Mouse (Mus musculus) erythroid progenitor cell, adult 5-6 weeks (primary cell): ENCODE data around the gene Polr3b. TPM values are rescaled to one million over a fixed set of nuclear protein-coding genes. Genes with fewer than 3 reads are reported as not detected.

Experiments used
- ATAC-seq: replicated peaks from 2 replicates; pipeline ENCODE4 v1.8.0; 2016; ENCODE audit warnings: moderate number of reproducible peaks, mild to moderate bottlenecking, moderate TSS enrichment, inconsistent platforms; ENCODE audit not compliant: poor library complexity, low FRiP score, severe bottlenecking
- total RNA-seq, 2 experiments: library from RNA; stranded (forward) in 1 of 2; stranded (reverse) in 1 of 2; fragments of 150-400 nt in 1 of 2; fragments of 186-747, 209-891 nt in 1 of 2; gene quantifications; 2 replicates each; pipeline versions ENCODE4 v1.2.3 to v1.2.4; 2015 to 2017; ENCODE audit warnings: low replicate concordance in 2 of 2

The Polr3b gene
- total RNA-seq, 2 experiments from 2014 or later, result 19.3 to 28.9 TPM

DNA sequence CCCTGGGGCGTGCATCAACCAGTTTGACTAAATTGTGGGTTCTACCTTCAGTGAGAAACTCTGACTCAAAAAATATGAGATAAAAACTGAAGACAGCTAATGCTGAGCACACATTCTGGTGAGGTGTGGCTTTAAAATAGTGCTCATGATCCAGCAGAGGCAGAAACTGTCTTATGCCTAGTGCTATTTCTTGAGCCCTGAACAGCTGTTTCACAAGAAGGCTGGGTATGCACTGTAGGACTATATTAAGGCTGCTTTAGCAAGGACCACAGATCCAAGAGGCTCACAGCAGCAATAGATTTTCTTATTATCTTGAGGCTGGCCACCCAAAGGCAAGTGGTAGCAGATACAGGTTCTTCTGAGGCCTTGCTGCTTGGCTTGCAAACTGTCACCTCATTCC is 80.0 kb downstream of the Polr3b start:
- no peak for ATAC-seq

DNA sequence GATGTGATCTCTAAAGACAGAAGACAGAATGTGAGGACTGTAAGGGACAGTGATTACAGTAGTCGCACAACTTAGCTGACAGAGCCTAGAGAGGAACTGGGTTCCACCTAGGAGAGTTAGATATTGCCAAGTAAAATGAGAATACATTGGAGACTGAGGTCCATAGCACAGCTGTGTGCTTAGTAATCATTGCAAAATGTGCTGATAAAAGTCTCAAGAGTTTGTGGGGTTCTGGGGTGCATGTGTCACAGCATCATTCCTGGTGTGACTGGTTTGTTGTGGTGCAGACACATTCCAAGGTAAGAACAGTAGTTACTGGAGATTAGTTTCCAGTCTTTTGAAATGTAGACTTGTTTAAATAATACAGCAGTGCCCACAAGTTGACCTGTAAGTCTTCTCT is 82.5 kb downstream of the Polr3b start:
- ATAC-seq, result no peak

DNA sequence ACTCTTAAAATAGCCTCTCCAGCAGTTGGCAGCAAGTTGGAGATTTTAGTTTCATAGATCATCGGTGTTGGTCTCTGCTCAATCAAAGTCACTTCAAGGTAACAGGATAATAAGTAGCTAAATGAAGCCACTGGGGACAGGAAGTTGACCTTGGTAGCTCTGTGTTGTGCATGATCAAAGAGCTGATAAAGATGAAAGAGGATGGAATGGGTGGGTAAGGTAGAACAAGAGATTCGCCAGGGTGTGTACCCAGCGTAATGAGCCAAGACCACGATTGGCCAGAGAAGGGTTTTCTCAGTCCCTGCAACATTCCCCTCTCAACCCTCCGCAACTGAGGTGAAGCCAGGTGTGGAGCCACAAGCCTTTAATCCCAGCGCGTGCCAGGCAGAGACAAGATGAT is 83.1 kb downstream of the Polr3b start:
- ATAC-seq, result no peak

DNA sequence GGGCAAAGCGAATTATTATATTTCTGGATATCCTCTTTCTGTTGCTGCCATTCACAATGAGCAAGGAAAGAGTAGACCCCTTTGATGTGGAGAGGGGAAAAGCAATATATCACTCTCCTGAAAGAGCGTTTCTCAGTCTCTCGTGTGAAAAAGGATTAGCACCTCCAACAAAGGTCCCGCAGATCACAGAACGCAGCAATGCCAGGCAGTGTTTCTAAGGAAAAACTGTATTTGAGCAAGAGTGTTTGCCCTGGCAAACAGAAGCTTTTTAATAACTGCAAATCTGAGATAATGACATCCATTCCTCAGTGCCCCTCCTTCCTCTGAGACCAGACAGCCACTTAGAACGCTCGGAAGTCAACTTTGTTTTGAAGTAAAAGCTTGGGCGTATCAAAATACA is 84.5 kb downstream of the Polr3b start:
- no peak for ATAC-seq

DNA sequence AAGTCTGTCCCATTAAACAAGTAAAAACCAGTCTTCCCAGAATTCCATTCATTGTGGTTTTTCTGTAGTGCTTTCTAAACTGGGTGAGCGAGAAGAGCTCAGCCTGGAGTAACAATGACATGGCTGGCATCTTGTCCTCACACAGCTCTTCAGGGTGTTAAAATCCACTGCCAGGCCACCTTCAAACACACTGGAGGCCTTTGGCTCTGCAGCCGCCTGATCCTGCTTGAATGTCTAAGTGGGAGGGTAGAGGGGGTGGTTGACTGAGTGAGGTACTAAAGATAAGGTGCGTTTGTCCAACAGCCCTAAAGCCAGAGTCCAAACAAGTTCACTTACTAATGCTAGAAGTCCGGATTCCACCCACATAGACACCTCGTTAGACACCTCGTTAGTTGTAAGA is 85.1 kb downstream of the Polr3b start:
- ATAC-seq, result no peak

DNA sequence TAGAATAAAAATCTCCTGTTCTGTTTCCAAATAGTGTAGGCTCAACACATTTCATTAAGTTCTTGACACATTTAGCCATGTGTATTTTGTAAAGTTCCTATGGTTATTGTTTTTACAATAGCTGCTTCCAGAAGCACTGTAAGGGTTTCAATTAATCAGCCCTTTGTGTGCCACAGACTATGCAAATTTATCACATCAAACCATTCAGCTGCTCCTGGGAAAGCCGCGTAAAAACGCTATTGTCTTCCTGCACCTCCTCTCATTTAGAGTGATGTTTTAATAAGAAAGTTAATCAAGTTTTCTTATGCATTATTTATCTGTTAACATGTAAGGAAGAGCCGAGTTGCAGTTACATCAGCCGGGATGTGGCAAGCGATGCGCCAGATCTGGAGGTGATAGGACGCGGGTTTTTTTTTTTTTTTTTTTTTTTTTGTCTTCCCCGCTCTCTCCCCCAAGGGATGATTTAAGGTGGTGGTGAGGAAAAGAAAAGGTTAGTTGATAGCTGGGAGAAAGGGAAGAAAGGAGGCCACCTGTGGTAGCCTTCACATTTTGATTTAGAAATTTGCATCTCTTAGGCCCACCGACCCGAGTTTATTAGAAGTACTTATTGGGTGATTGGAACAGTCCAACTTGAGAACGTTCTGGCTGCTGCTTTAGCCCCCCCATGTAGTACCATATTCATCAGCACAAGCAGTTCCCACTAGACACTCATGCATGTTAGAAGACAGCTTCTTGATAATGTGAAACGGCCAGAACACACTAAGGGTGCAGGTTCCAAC is 85.8 kb downstream of the Polr3b start:
- ATAC-seq, result no peak

DNA sequence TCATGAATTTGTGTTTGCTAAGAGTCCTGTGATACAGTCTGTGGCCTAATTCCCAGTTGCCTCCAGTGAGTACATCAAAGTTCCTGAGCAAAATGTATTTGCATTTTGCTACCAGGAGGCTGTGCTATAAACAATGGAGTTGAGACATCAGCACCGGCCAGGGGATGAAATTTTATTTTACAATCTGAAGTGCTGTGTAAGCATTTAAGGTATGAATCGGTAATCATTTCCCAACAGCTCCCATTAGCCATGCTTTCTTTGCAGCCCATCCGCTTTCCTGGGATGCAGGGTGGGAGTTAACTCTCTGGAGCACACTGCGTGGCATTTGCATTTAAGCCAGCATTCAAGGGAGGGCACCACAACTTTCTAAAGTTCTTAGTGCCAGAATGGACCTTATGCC is 88.1 kb downstream of the Polr3b start:
- ATAC-seq, result no peak

DNA sequence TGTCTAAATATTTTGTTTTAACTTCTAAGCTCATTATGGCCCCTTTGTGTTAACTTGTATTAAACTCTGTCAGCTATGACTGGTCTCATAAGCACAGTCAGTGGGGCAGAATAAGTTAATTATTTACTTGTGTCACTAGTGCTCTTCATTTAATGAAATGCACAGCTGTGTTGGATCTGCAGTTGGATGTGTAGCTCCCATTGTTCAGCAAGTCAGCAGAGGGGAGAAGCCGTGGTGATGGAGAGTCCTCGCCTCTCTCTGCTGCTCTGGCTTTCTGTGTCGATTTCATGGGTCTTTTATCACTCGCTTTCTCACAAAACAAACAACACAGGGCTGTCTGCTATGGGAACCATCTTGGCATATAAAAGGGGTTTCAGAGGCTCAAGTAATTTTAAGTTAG is 88.7 kb downstream of the Polr3b start:
- ATAC-seq, result no peak

DNA sequence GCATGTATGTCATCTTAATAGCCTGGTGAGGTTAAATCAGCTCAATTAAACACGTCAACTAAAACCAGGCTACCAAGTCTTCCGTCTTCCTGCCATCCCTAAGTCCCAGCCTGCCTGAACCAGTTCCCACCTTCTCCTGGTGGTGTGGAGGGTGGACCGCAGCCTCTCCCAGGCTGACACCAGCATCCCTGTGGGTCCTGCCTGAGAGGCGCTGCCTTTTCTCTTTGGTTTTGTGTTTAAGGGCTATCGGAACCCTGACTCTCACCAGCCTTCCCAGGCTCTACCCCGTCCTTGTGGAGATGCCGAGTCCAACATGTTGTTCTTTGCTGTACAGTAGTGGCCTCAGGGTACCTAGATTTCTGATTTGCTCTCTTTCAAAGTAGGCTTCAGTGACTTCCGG is 89.4 kb downstream of the Polr3b start:
- ATAC-seq, result no peak

DNA sequence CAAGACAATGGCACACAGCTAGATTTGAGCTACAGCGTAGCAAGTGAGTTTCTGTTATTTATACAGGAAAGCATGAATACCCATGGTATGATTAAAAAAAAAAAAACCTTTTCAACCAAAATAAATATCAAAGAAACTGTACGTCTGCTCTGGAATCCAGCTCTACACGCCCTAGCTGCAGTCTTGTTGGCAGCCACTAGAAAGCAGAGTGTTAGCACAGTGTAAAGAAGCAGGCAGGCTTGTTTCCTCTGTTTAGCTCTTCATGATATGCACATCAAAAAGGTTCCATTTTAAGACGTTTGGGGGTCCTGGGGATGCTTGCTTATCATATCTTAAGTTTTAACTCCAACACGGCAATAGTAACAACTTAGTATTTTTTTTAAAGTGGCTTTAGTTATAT is 89.8 kb downstream of the Polr3b start:
- ATAC-seq, result no peak

DNA sequence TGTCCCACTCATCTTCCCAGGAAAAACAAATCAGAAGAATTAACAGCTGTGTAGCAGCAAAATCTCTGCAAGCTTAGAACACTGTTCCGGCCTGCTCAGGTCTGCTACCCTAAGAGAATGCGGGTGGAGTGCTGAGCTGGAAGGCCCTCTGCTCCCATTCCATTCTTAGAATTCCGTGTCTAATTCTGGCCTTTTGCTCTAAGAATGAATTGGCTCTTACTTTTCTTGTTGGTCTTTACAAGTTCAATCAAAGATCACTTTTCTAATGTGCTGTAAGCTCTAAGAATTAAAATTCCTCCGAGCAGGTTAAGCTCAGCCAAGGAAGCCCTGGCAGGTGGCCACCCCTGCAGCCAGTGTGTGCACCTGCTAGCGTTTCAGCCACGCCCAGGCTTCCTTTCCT is 90.4 kb downstream of the Polr3b start:
- no peak for ATAC-seq

DNA sequence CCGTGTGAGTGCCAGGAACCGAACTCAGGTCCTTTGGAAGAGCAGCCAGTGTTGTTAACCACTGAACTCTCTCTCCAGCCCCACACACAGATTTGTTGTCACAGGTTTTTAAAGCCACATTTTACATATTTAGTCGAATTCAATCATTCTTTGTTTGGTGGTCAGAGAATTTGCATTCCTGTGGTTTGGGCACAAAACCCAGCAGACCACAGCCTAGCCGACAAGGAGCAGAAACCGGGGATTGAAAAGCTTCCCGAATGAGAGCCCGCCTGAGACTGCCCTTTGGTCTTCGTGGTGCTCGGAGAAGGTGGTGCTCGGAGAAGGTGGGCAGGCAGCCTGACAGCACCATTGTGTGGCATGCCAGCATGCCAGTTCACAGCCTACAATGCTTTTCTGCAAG is 91.0 kb downstream of the Polr3b start:
- no peak for ATAC-seq

DNA sequence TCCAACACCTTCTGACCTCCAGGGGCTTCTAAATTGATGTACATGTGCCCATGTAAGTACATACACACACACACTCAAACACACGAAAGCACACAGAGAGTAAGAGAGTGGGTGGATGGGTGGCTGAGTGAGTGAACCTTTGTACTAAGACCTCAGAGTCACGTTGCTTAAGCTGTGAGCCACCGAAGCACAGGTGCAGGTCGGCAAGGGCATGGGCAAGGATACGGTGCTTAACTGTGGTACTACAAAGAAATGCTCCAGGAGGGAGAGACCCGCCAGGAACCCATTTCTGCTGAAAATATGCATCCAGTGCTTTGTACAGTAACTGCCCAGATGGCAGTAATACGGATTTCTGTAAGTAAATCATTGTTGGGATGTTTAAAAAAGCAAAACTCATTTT is 93.5 kb downstream of the Polr3b start:
- no peak for ATAC-seq

DNA sequence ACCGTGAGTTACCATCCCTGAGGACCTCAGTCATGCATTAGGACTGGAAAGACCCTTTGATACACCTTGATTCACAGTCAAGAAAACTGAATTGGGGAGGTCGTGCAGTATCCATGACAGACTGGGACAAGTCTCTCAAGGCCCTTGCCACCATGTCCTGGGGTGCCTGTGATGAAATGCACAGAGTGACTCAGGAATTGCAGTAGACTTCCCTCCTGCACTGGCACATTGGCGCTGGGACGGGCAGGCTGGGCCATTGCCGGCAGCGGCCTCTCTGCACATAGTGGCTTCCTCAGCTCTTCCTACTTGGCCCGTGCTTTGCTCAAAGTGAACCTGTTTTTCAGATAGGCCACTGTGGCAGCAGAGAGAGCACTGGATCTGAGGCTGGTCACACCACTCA is 94.5 kb downstream of the Polr3b start:
- no peak for ATAC-seq

DNA sequence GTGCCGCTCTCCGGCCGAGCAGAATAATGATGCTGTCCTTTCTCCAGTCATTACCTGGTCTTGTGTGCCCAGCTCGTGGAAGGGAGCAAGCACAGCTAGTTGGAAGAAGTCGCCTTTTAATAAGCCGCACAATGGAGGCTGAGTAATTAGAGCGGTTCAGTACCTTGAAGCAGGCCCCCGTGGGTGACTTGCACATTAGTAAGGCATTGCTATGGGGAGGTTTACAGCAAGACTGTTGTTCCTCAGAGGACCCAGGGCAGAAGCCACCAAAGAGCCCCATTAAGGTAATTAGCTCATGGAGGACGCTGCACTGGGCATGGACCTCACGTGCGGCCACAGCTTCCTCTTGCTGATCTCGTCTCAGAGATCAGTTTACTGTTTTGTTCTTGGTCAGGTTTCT is 100.6 kb downstream of the Polr3b start:
- no peak for ATAC-seq

DNA sequence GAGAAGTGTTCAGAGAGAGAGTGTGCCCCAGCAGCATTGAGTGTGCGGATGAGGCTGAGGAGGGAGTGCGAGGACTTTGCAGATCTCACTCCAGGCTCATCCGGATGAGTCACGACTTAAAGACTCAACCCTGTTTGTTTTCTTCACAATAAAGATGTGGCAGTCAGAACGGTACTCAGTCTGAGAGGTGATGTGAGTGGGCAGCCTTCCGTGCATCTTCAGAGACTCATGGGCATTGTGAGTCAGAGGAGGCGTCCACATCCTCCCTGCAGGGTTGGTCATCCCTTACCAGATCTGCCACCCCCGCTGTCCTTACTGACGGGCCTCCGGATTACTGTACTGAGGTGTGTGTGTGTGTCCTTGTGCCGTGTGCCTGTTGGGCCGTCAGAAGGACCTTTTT is 104.9 kb downstream of the Polr3b start:
- no peak for ATAC-seq

DNA sequence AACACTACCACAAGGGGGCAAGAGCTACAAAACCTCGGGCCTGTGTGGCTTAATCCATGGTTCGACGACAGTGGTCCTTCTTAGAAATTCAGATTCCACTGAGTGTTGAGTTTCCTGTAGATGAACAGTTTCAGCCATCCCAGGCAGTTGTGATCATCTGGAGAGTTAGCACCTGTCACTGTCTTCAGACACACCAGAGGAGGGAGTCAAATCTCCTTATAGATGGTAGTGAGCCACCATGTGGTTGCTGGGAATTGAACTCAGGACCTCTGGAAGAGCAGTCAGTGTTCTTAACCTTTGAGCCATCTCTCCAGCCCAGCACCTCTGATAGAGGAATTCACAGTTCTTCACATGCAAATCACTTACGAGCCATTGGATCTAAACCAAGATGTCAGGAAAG is 105.7 kb downstream of the Polr3b start:
- ATAC-seq, result no peak

DNA sequence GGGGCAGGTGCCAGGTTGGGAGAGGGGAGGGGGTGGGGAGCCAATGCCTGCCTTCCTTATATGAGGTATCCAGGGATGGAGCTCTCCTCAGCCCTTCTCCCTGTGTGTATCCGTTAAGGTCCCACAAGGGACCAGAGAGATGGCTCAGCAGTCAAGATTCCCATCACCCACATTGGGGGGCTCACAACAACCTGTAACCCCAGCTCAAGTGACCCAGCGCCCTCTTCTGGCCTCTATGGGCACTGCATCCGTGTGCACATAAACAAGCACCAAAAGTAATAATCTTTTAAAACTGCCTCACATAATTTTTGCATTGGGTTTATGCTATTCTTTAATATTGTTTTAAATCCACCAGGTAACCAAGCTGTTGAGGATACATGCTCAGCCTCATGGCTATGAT is 108.0 kb downstream of the Polr3b start:
- no peak for ATAC-seq

DNA sequence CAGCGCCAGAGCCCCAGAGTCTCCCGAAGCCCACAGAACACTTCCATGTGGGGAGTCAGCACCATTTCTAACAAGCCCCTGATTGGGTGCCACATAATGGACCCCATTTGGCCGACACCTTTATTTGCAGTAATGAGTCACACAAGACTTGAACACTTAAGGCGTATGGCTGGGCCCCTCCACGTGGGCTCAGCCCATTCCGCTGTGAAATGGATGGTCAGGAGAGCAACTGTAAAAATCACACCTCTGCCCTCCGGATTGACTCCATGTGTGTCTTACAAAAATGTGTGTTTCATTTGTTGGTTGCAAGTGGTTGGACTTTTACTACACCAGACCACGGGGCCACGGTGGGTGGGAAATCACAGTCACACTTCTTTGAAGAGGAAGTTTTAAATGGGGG is 108.9 kb downstream of the Polr3b start:
- no peak for ATAC-seq

DNA sequence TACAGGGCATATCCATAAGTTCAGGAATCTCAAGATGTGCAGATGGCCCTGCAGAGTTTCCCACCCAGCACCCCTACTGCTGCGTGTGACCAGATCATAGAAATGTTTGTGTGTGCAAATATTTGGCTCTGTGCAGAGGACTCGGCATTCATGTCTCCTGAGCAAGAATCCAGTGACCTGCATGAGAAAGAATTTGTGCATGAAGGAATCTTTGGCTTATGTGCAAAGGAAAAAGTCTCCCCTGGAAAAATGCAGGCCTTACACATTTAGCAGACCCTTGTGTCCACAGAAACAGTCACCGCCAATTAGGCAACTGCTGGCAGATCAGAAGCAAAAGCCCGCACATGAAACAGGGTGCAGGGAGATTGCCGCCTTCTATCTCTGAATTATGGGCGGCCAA is 111.4 kb downstream of the Polr3b start:
- ATAC-seq, result no peak

DNA sequence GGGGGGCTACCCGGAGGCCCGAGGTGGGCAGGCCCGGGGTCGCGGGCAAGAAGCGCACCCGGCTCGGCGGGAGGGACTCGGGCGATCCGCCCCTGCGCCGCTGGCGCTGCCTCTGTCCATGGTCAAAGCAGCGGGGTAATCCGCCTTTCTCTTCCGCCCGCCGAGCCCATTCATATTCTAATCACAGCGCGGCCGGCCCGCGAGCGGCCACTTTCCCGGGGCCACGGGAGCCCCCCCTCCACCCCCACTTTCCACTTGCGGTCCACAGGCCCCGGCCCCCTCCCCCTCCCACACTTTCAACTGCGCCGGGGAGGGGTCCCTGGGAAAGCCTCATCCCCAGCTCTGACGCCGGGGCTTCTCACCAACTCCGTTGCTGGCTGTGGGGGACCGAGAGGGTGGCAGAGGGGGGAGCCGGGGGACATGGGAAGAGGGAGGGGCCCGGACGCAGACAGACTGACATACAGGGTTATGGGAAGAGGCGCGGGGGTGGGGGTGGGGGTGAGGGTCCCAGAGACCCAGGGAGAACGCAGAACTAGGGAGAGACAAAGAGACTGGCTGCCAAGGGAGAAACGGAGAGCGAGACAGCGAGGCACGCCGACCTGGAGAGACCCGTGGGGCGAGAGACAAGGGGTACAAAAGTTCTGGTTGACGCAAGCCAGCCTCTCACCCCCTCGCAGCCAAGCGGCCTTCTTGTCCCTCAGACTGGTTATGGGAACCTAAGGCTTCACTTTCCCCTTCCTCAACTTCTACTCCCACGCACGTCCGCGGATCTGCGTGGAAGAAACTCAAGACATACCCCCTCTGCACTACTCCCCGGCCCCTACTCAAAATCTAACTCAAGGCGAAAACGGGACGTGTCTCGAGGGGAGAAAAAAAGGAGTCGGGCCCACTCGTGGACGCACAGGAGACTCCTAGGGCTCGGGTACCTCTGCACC is 133.0 kb downstream of the Polr3b start:
- no peak for ATAC-seq
